Mouse (Mus musculus): ENCODE measurements around the gene Sema6d.

DNA sequence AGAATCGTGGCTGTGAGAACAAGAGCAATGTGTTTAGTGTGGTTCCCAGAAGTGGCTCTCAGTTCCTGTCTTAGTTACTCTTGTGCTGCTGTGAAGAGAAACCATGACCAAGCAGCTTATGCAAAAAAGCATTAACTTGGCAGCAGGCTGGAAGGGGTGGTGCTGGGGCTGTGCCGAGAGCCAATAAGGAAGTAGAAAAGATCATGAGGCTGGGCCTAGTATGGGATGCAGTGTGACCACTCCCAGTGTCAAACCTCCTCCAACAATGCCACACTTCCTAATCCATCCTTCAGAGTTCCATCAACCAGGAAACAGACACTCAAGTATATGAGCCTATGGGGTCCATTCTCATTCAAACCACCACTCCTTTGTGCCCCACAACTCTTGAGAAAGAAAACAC is 199.6 kb downstream of the Sema6d start:
- TF ChIP-seq CTCF (IDR thresholded peaks at IDR 0.05; ENCODE audit: low read depth, low read length) (no peak), POLR2A (IDR thresholded peaks at IDR 0.05; ENCODE audit: borderline replicate concordance, low read depth, low read length) (no peak)
